Mouse (Mus musculus): Measurements from ENCODE around the gene Slc16a6. TPM values are rescaled to one million over a fixed set of nuclear protein-coding genes. Genes with fewer than 3 reads are reported as not detected.

The Slc16a6 gene
- polyA plus RNA-seq, 1 experiment, result 50.4 TPM

DNA sequence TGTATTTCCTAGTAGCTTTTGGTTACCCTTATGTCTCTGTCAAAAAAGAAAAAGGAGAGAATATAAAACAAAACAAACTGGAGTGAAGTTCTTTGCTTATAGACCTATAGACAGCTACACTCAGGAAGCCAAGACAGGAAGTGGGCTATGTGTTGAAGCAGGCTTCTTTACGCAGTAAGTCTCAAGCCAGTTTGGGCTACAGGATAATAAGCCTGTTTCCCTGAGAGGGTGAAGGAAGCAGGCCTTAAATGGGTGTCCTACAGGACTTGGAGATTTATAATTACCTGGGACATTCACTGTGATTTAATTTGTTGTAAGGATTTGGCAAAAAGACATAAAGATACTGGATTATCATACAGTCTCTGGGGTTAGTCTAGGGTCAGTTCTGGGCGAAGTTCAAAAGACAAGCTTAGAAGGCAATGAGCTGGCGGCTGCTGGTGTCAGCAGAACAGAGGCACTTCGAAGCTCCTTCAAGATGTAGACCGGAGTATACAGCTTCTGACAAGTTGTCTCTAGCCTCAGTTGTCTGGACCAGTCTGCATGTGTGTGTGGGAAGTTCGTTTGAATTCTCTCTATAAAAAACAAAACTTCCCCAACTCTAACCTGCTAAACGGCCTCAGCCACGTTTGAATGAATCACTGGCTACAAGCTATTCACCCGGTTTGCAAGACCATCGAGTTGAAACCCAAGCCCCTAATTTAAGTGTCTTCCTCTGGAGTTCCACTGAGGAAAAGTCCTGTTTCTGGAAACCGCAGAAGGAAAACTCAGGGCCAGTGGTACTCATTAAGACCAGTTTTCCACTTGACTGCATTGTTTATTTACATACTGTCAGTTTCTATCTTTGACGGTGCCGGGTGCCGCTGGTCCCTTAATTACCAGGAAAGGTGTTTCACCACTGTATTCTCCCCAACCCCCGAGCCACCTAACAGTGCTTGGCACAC is 2.2 kb downstream of the Slc16a6 start:
- peak overlapping the region; percentile 59 for H3K27ac ChIP-seq (ENCODE audit: control insufficient read depth, insufficient read depth, low read depth, low read length, poor library complexity)
- H3K4me3 ChIP-seq (replicated peaks; ENCODE audit: control insufficient read depth, low read depth, low read length), result peak overlapping the region; percentile 69
- H3K4me1 ChIP-seq (ENCODE audit: control insufficient read depth, insufficient read depth, low read length), result peaks cover 4% of the 10 kb centered on the region
- 9% methylated on average over 15 of the region's 15 CpGs for WGBS
- no peak for TF ChIP-seq CTCF (IDR thresholded peaks at IDR 0.05; ENCODE audit: control insufficient read depth, insufficient read depth, low read length)
- TF ChIP-seq POLR2A (IDR thresholded peaks at IDR 0.05; ENCODE audit: borderline replicate concordance, control insufficient read depth, low read depth, low read length), result no peak

DNA sequence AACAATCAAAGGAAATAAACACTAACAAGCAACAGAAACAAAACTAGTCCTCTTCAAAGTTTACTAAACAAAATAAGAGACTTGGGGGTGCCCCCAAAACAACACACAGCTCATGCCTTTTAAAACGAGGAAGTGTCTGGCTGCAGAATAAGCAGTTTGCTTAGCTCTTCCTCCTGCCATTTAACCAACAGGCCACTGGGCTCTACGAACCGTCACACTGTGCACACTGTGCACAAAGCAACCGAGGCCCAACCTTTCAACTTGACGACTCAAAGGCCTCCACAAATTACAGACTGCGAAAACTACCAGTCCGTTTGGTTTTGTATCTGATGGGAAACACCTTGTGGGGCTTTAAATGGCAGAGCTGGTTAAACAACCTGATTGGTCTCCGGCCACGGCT is 3.2 kb downstream of the Slc16a6 start:
- WGBS, result 24% methylated on average over 9 of the region's 9 CpGs
- Histone ChIP-seq H3K4me3 (replicated peaks; ENCODE audit: control insufficient read depth, low read depth, low read length) (peak overlapping the region; percentile 36), H3K4me1 (ENCODE audit: control insufficient read depth, insufficient read depth, low read length) (peaks cover 4% of the 10 kb centered on the region)

DNA sequence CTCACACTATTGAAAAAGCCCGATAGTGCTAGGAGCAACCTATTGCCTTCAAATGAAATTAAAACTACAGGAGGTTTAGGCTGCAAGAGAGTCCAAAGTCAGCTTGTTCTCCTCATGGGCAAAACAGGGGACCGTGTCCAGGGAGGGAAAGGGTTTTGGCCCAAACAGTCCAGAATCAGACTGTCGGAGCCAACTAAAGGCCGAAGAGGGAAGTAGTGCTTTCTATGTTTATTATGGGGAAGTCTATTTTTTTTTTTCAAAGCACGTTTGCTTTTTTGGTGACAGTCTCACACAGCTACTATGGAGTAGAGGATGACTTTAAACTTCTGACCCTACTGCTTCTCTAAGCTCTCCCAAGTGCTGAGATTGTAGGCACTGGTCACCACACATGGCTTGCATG is 5.3 kb downstream of the Slc16a6 start:
- Histone ChIP-seq H3K4me3 (replicated peaks; ENCODE audit: control insufficient read depth, low read depth, low read length) (no peak overlapping the region), H3K27ac (ENCODE audit: control insufficient read depth, insufficient read depth, low read depth, low read length, poor library complexity) (no peak overlapping the region), H3K4me1 (ENCODE audit: control insufficient read depth, insufficient read depth, low read length) (peaks cover 4% of the 10 kb centered on the region)
- WGBS, result 21% methylated on average over 5 of the region's 5 CpGs
- TF ChIP-seq POLR2A (IDR thresholded peaks at IDR 0.05; ENCODE audit: borderline replicate concordance, control insufficient read depth, low read depth, low read length) (no peak), CTCF (IDR thresholded peaks at IDR 0.05; ENCODE audit: control insufficient read depth, insufficient read depth, low read length) (no peak)

More for the DNA sequence above, 3.2 kb downstream of the Slc16a6 start:
- no peak for TF ChIP-seq POLR2A (IDR thresholded peaks at IDR 0.05; ENCODE audit: borderline replicate concordance, control insufficient read depth, low read depth, low read length)
- no peak for TF ChIP-seq CTCF (IDR thresholded peaks at IDR 0.05; ENCODE audit: control insufficient read depth, insufficient read depth, low read length)
- H3K27ac ChIP-seq (ENCODE audit: control insufficient read depth, insufficient read depth, low read depth, low read length, poor library complexity), result peak overlapping the region; percentile 32

DNA sequence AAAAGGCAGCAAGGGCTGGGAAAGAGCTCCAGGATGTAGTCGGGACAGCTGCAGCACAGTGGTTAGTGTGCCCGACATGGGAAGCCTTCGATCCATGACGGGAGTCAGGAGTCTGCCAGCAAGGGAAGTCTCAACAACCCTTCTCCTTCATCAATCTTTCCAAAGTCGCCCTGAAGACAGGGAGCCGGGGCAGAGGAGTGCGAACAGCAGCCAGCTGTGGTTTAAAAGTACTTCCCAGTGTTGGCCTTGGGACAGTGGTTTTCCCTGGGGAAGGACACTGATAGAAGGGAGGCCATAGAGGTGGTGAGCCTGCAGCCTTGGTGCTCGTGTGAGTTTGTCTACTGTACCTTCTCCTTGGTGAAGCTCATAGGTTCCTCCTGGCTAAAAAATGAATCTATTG is 6.4 kb downstream of the Slc16a6 start:
- no peak overlapping the region for H3K4me3 ChIP-seq (replicated peaks; ENCODE audit: control insufficient read depth, low read depth, low read length)
- WGBS, result 87% methylated on average over 8 of the region's 8 CpGs
- no peak overlapping the region for H3K27ac ChIP-seq (ENCODE audit: control insufficient read depth, insufficient read depth, low read depth, low read length, poor library complexity)
- peaks cover 4% of the 10 kb centered on the region for H3K4me1 ChIP-seq (ENCODE audit: control insufficient read depth, insufficient read depth, low read length)
- no peak for TF ChIP-seq CTCF (IDR thresholded peaks at IDR 0.05; ENCODE audit: control insufficient read depth, insufficient read depth, low read length)
- no peak for TF ChIP-seq POLR2A (IDR thresholded peaks at IDR 0.05; ENCODE audit: borderline replicate concordance, control insufficient read depth, low read depth, low read length)

DNA sequence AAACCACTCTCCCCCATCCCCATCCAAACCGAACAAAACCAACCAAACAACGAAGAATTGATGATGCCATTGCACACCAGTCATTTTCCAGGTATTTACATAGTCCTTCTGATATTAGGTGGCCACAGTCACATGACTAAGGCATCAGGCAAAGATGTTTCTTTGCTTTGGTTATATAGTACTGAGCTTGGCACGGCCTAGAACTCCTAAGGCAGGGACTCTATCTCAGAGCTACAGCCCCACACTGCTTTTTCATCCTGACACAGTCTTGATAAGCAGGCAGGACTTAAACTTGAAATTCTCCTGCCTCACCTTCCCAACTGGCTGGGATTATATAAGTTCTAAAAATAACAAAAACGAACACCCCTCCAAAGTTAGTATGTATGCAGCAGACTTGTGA is 8.3 kb downstream of the Slc16a6 start:
- H3K27ac ChIP-seq (ENCODE audit: control insufficient read depth, insufficient read depth, low read depth, low read length, poor library complexity), result no peak overlapping the region
- WGBS, result 72% methylated on average over 4 of the region's 4 CpGs
- no peak overlapping the region for H3K4me3 ChIP-seq (replicated peaks; ENCODE audit: control insufficient read depth, low read depth, low read length)
- H3K4me1 ChIP-seq (ENCODE audit: control insufficient read depth, insufficient read depth, low read length), result peaks cover 4% of the 10 kb centered on the region
- TF ChIP-seq POLR2A (IDR thresholded peaks at IDR 0.05; ENCODE audit: borderline replicate concordance, control insufficient read depth, low read depth, low read length) (no peak), CTCF (IDR thresholded peaks at IDR 0.05; ENCODE audit: control insufficient read depth, insufficient read depth, low read length) (no peak)

DNA sequence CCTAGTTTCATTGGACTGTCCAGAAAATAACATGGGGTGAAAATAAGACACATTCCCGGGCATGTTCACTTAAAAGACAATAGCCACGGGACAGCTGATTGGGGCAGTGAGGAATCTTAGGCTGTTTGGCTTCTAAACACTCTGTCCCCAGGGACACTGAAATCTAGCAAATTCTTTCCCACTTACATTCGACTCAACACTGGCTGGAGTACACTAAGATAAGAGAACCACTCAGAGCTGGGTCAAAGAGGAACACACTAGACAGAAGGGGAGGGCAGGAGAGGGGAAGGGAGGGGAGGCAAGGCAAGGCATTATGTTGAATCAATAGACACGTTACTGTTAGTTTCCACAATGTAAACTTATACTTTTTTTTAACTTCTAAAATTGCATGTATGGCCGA is 12.8 kb downstream of the Slc16a6 start:
- H3K4me3 ChIP-seq (replicated peaks; ENCODE audit: control insufficient read depth, low read depth, low read length), result no peak overlapping the region
- WGBS, result 64% methylated on average over 5 of the region's 5 CpGs
- TF ChIP-seq POLR2A (IDR thresholded peaks at IDR 0.05; ENCODE audit: borderline replicate concordance, control insufficient read depth, low read depth, low read length) (no peak), CTCF (IDR thresholded peaks at IDR 0.05; ENCODE audit: control insufficient read depth, insufficient read depth, low read length) (no peak)
- H3K27ac ChIP-seq (ENCODE audit: control insufficient read depth, insufficient read depth, low read depth, low read length, poor library complexity), result no peak overlapping the region
- no peaks in the 10 kb centered on the region for H3K4me1 ChIP-seq (ENCODE audit: control insufficient read depth, insufficient read depth, low read length)

DNA sequence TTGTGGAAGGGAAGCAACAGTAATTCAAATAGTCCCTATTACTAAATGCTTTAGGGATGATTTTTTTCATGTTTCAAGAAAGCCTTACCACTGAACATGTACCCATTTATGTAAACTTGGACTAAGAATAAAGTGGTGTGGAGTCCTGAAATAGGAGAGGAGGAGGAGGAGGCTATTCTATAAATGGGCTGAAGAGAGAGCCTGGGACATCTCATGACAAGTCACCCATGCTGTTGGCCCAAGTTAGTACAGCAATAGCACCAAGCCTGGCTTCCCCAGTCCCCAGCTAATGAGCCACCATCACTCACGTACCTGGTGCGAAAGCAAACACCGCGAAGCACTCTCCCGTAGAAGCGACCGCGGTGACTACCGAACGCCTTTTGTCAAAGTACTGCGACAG is 15.2 kb downstream of the Slc16a6 start:
- Histone ChIP-seq H3K4me3 (replicated peaks; ENCODE audit: control insufficient read depth, low read depth, low read length) (no peak overlapping the region), H3K27ac (ENCODE audit: control insufficient read depth, insufficient read depth, low read depth, low read length, poor library complexity) (no peak overlapping the region), H3K4me1 (ENCODE audit: control insufficient read depth, insufficient read depth, low read length) (no peaks in the 10 kb centered on the region)
- TF ChIP-seq CTCF (IDR thresholded peaks at IDR 0.05; ENCODE audit: control insufficient read depth, insufficient read depth, low read length), result no peak
- TF ChIP-seq POLR2A (IDR thresholded peaks at IDR 0.05; ENCODE audit: borderline replicate concordance, control insufficient read depth, low read depth, low read length), result no peak
- 97% methylated on average over 11 of the region's 11 CpGs for WGBS

DNA sequence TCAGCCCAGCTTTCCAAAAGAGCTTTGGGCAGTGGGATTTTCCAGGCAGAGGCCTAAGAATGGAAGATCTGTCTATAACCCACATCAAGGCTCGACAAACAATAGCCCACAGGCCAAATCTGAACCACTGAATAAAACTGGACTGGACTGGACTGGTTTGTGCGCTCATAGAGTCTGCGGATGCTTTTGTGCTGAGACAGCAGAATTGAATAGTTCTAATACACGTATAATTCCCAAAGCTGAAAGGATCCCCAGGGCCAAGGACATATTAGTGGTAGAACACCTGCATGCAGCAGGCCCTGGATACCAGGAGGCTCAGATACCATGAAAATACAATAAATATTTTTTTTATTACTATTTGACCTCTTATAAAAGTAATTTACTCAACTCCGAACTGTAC is 17.1 kb downstream of the Slc16a6 start:
- TF ChIP-seq CTCF (IDR thresholded peaks at IDR 0.05; ENCODE audit: control insufficient read depth, insufficient read depth, low read length) (no peak), POLR2A (IDR thresholded peaks at IDR 0.05; ENCODE audit: borderline replicate concordance, control insufficient read depth, low read depth, low read length) (no peak)
- WGBS, result 93% methylated on average over 5 of the region's 5 CpGs
- Histone ChIP-seq H3K27ac (ENCODE audit: control insufficient read depth, insufficient read depth, low read depth, low read length, poor library complexity) (no peak overlapping the region), H3K4me1 (ENCODE audit: control insufficient read depth, insufficient read depth, low read length) (no peaks in the 10 kb centered on the region), H3K4me3 (replicated peaks; ENCODE audit: control insufficient read depth, low read depth, low read length) (no peak overlapping the region)

All from bone marrow, adult 2 months (tissue).